Mouse (Mus musculus) C2C12 (cell line): Measurements from ENCODE around the gene Acer3. TPM values are rescaled to one million over a fixed set of nuclear protein-coding genes. Genes with fewer than 3 reads are reported as not detected.

Experiments used
- H3K27me3 ChIP-seq: one replicate; pipeline ENCODE4 v1.6.1; 2011; ENCODE audit not compliant: control insufficient read depth, insufficient read depth, insufficient read length
- H3K36me3 ChIP-seq: one replicate; pipeline ENCODE4 v1.6.1; 2011; ENCODE audit not compliant: control insufficient read depth, insufficient read depth
- H3K4me3 ChIP-seq: one replicate; pipeline ENCODE4 v1.5.1; 2011; ENCODE audit warnings: mild to moderate bottlenecking, control low read depth; ENCODE audit not compliant: poor library complexity, insufficient read depth, severe bottlenecking
- H3K79me2 ChIP-seq: one replicate; pipeline ENCODE4 v1.6.1; 2011; ENCODE audit not compliant: control insufficient read depth, insufficient read depth
- H3K79me3 ChIP-seq: one replicate; pipeline ENCODE4 v1.6.1; 2011; ENCODE audit warnings: low read depth, control low read depth
- H3ac ChIP-seq: one replicate; pipeline ENCODE3; 2011; ENCODE audit warnings: low read depth; ENCODE audit not compliant: control insufficient read depth, insufficient read length
- CEBPB ChIP-seq: IDR thresholded peaks from one replicate; pipeline ENCODE4 v1.6.1; 2011; ENCODE audit warnings: low read depth, mild to moderate bottlenecking, control low read depth, moderate library complexity
- CTCF ChIP-seq: IDR thresholded peaks from one replicate; pipeline ENCODE4 v1.5.1; 2011; ENCODE audit not compliant: control insufficient read depth, insufficient read depth, insufficient read length
- FOSL1 ChIP-seq: IDR thresholded peaks from one replicate; pipeline ENCODE4 v1.8.0; 2011; ENCODE audit warnings: mild to moderate bottlenecking, low read length; ENCODE audit not compliant: poor library complexity, insufficient read depth, severe bottlenecking
- MAX ChIP-seq: IDR thresholded peaks from one replicate; pipeline ENCODE4 v1.6.1; 2011; ENCODE audit warnings: mild to moderate bottlenecking, control low read depth
- MYOD1 ChIP-seq: IDR thresholded peaks from one replicate; pipeline ENCODE4 v1.6.1; 2011; ENCODE audit warnings: low read depth; ENCODE audit not compliant: control insufficient read depth, insufficient read length
- MYOG ChIP-seq: IDR thresholded peaks from one replicate; pipeline ENCODE4 v1.6.1; 2011; ENCODE audit not compliant: control insufficient read depth, insufficient read length; ENCODE audit errors: extremely low read depth
- USF1 ChIP-seq: IDR thresholded peaks from one replicate; pipeline ENCODE4 v1.6.1; 2011; ENCODE audit warnings: low read depth, mild to moderate bottlenecking, control low read depth, moderate library complexity
- polyA plus RNA-seq: library from polyadenylated mRNA; unstranded; fragments of >200 nt; fragmentation: generic; extraction: Trizol; gene quantifications from one replicate; pipeline ENCODE4 v1.2.1, GENCODE M21; 2012; ENCODE audit warnings: missing spikeins

The Acer3 gene
- polyA plus RNA-seq, 1 experiment = 7.6 TPM

DNA sequence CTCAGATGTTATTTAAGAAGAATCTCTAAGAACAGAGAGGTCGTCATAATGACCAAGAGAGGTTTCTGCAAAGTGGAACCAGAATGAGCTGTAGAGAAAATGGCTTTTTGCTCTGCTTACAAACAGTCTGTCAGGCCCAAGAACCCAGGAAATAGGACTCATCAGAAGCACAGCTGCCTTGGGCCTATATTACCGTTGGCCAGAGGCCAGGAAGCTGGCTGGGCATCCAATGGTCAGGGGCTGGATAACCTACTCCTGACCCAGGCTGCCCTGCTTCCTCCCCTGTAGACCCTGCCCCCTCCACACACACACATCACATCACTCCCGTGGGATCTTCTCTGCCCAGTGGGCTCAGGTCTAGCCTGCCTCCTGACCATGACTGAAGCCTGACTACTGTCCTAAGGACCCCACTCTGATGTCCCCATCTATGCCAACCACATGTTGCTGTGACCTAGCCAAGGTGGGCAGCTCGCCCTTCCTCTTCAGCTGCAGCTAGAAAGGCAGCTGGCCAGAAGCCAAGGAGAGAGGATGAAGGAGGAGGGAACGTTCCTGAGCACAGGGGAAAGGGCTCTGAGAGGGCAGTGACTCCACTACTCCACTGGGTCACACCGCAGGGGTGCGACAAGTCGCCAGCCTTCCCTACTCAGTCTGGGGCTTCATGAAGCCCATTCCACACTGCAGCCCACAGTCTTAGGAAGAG is 160.8 kb downstream of the Acer3 start:
- H3ac ChIP-seq = no peak overlapping the region
- H3K36me3 ChIP-seq = no peaks in the 10 kb centered on the region
- peak; percentile 15 for TF ChIP-seq MYOD1
- TF ChIP-seq CEBPB = no peak
- H3K27me3 ChIP-seq = no peaks in the 10 kb centered on the region
- no peaks in the 10 kb centered on the region for H3K79me2 ChIP-seq
- no peaks in the 10 kb centered on the region for H3K79me3 ChIP-seq
- no peak overlapping the region for H3K4me3 ChIP-seq

- Histone ChIP-seq H3ac (no peak overlapping the region), H3K4me3 (no peak overlapping the region), H3K36me3 (no peaks in the 10 kb centered on the region), H3K79me3 (no peaks in the 10 kb centered on the region), H3K79me2 (no peaks in the 10 kb centered on the region), H3K27me3 (no peaks in the 10 kb centered on the region)
- no peak for TF ChIP-seq USF1
- no peak for TF ChIP-seq MAX
- TF ChIP-seq FOSL1 = no peak
- no peak for TF ChIP-seq CTCF
- TF ChIP-seq MYOG = no peak
- TF ChIP-seq CEBPB = no peak
- TF ChIP-seq MYOD1 = no peak
Measured at GRCm38 (mm10) chr7:98158481-98158880, 162.5 kb downstream of the Acer3 start.

GRCm38 (mm10) chr7:98157636-98158332 is 163.2 kb downstream of the Acer3 start:
- no peaks in the 10 kb centered on the region for H3K27me3 ChIP-seq
- no peaks in the 10 kb centered on the region for H3K79me3 ChIP-seq
- TF ChIP-seq CTCF (no peak), MYOD1 (no peak), USF1 (no peak), MAX (no peak), CEBPB (no peak), MYOG (no peak), FOSL1 (no peak)
- H3K79me2 ChIP-seq = no peaks in the 10 kb centered on the region
- H3ac ChIP-seq = no peak overlapping the region
- H3K36me3 ChIP-seq = no peaks in the 10 kb centered on the region
- no peak overlapping the region for H3K4me3 ChIP-seq

Other genes starting within 250 kb of the Acer3 start
- 0.06 TPM for gene Myo7a, start 201.7 kb downstream of the Acer3 start, polyA plus RNA-seq
- gene Omp, start 175.7 kb downstream of the Acer3 start, polyA plus RNA-seq = 0.40 TPM
- 2.5 TPM for gene Capn5, start 142.9 kb downstream of the Acer3 start, polyA plus RNA-seq
- not detected for gene B3gnt6, start 121.7 kb downstream of the Acer3 start, polyA plus RNA-seq
- gene Tsku, start 40.1 kb upstream of the Acer3 start, polyA plus RNA-seq = 9.6 TPM
- gene Gucy2d, start 119.2 kb upstream of the Acer3 start, polyA plus RNA-seq = not detected
- 0.01 TPM for gene Lrrc32, start 168.1 kb upstream of the Acer3 start, polyA plus RNA-seq